Mouse (Mus musculus) cortical plate, adult 2 months (tissue): Measurements from ENCODE around the gene Oard1.

Source experiments
- CTCF ChIP-seq: fragments of 200-500 bp; IDR thresholded peaks from 2 replicates; pipeline ENCODE4 v1.5.1; 2011; ENCODE audit warnings: mild to moderate bottlenecking, control low read depth, low read length; ENCODE audit not compliant: insufficient read depth; ENCODE audit errors: extremely low read depth
- POLR2A ChIP-seq: fragments of 200-500 bp; IDR thresholded peaks from 2 replicates; pipeline ENCODE4 v1.6.1; 2011; ENCODE audit warnings: mild to moderate bottlenecking, low read length, control low read depth; ENCODE audit not compliant: insufficient read depth; ENCODE audit errors: extremely low read depth

- TF ChIP-seq CTCF: no peak
- no peak for TF ChIP-seq POLR2A
Measured at GRCm38 (mm10) chr17:48454190-48454589, 44.4 kb downstream of the Oard1 start.
